Mouse (Mus musculus) cerebral cortex, adult 2 months (tissue): ENCODE results near the gene Acod1.

Source experiments
- WGBS: fragments of 180-500 bp; shearing (Covaris S2); methylation state at CpG from one replicate; pipeline ENCODE4 v1.1.7; 2018; 5-methylcytosine and 5-hydroxymethylcytosine counted together

The Acod1 gene

DNA sequence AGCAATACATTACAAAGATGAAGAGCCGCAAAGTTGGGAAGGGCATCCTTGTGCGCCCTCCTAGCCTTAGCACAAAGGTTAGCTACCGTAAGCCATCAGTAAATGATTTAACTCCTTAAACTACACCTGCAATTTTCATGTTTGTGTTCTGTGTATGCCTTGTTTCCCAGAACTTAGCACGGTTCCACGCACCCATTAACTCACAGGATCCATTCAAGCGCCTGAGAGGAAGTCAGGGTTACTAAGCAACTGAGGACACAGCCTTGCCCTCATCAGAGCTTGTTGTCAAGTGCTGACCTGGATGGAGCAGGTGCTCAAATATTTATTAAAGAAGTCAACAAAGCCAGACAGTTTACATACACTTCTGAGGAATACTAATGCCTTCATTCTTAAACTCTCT, 55.5 kb downstream of the Acod1 start:
- WGBS: 76% methylated on average over 6 of the region's 6 CpGs

DNA sequence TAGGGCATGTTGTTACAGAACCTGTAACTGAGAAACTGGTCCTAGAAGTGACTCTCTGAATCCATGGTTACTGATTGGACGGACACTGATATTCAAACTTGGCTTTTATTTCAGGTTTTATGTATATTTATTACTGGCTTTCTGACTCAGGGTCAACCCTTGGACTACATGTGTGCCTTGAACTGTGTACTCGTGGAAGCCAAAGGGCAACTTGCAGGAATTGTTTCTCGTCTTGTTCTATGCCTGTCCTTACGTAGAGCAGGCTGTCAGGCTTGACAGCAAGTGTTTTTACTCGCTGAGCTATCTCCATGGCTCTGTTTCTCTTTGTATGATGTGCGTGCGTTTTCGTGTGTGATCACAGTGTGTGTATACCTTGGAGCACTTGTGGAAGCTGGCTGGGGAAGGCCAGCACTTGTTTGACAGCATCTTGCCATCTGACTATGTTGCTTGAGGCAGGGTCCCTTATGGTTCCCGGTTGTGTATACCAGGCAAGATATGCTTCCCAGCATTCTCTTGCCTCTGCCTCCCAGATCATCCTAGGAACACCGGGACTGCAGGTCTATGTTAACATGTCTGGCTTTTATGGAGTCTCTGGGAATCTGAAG, 56.1 kb downstream of the Acod1 start:
- 84% methylated on average over 10 of the region's 10 CpGs for WGBS
